Mouse (Mus musculus) lung, adult 2 months (tissue): Measurements from ENCODE around the gene Celsr1.

Experiments
- CTCF ChIP-seq: fragments of 200-500 bp; IDR thresholded peaks from 2 replicates; pipeline ENCODE4 v1.5.1; 2011; ENCODE audit warnings: mild to moderate bottlenecking, low read length, control low read depth; ENCODE audit not compliant: insufficient read depth
- POLR2A ChIP-seq: fragments of 200-500 bp; IDR thresholded peaks from 2 replicates; pipeline ENCODE4 v1.6.1; 2011; ENCODE audit warnings: low read depth, mild to moderate bottlenecking, control low read depth, low read length, borderline replicate concordance; ENCODE audit errors: extremely low read depth

DNA sequence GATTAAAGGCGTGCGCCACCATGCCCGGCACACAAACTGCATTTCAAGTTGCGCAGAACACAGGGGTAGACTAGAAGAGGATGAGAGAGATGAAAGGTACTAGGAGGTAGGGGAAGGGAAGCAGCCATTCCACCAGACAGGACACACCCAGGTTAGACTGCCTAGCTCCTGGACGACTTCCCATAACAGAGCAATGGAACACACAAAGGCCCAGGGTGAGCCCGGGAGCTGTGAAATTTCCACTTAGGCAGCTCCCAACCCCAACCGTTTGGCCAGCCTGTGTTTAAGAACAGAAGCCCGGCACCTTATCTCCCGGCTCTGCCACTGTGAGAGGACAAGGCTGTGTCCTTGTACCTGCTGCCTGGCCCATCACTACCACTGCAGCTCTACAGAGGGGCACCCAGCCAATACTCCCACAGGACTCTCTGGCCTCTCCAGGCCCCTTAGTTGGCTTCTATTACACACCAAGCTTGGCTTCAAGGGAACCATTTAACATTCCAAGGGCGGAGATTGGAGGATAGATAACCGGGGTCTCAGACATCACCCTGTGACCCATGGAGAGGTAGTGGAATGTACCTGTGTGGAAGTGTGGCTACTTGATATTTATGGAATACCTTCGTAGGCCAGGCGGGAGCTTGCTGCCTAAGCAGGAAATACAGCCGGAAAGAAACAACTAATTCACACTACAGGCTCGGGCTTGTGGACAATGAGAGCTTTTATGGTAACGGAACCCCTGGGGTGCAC is 84.0 kb downstream of the Celsr1 start:
- TF ChIP-seq POLR2A (no peak), CTCF (no peak)
